Mouse (Mus musculus) thymus, postnatal 25 days (tissue): Measurements from ENCODE around the gene Tmem30a.
A peak's percentile ranks its signal among the peaks of the same experiment; 100 is the strongest.

Source experiments
- DNase-seq: peaks from one replicate; pipeline ENCODE4 v3.0.0; 2022

Gene Tmem30a

GRCm38 (mm10) chr9:79785794-79786085, 7.6 kb downstream of the Tmem30a start:
- no peak for DNase-seq

- DNase-seq, result no peak
Measured at GRCm38 (mm10) chr9:79784934-79785793, 8.1 kb downstream of the Tmem30a start.

GRCm38 (mm10) chr9:79784439-79784838, 8.9 kb downstream of the Tmem30a start:
- DNase-seq, result no peak

GRCm38 (mm10) chr9:79779354-79779753, 14.0 kb downstream of the Tmem30a start:
- DNase-seq, result no peak

- DNase-seq, result no peak
Measured at GRCm38 (mm10) chr9:79766991-79767545, 26.2 kb downstream of the Tmem30a start.

GRCm38 (mm10) chr9:79765329-79765728, 28.0 kb downstream of the Tmem30a start:
- DNase-seq, result no peak

- no peak for DNase-seq
Measured at GRCm38 (mm10) chr9:79762519-79762918, 30.8 kb downstream of the Tmem30a start.

- no peak for DNase-seq
Measured at GRCm38 (mm10) chr9:79760076-79760475, 33.2 kb downstream of the Tmem30a start.

GRCm38 (mm10) chr9:79759385-79760005, 33.8 kb downstream of the Tmem30a start, which contains the start of gene Cox7a2:
Cox7a2 (minus strand) TSS chr9:79759878.
- peak; percentile 93 for DNase-seq

- no peak for DNase-seq
Measured at GRCm38 (mm10) chr9:79755311-79755710, 38.0 kb downstream of the Tmem30a start.

- DNase-seq, result no peak
Measured at GRCm38 (mm10) chr9:79751846-79752245, 41.5 kb downstream of the Tmem30a start.

GRCm38 (mm10) chr9:79750709-79751108, 42.6 kb downstream of the Tmem30a start:
- no peak for DNase-seq

GRCm38 (mm10) chr9:79745036-79745435, 48.3 kb downstream of the Tmem30a start:
- DNase-seq, result no peak

GRCm38 (mm10) chr9:79735608-79736007, 57.7 kb downstream of the Tmem30a start:
- DNase-seq, result no peak

- DNase-seq, result no peak
Measured at GRCm38 (mm10) chr9:79730301-79730700, 63.0 kb downstream of the Tmem30a start.

GRCm38 (mm10) chr9:79723090-79723489, 70.2 kb downstream of the Tmem30a start:
- DNase-seq, result no peak

GRCm38 (mm10) chr9:79721056-79721455, 72.3 kb downstream of the Tmem30a start:
- DNase-seq, result no peak

- DNase-seq, result no peak
Measured at GRCm38 (mm10) chr9:79720143-79720542, 73.2 kb downstream of the Tmem30a start.

GRCm38 (mm10) chr9:79719451-79719850, 73.9 kb downstream of the Tmem30a start:
- no peak for DNase-seq
